8 mouse cellular contexts compared by ENCODE assay signal in the genomic region with DNA sequence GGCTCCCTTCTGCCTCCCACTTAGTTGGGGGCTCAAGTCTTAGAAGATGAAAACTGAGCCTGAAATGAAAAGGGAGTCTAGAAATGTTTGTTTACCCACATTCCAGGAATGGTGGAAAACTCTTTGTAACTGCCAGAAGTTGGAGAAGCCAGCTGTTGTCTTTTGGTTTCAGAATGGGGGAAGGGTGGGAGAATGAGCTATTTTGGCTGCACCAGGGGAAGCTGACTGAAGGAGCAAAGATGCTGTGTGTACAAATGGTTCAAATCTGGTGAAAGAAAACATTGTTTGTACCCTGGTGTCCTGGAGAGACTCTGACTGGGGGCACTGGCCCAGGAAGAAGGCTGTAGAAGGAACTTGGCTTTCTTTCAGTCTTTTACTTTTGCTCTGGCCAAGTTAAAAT.
DNase-seq lines count a peak whose midpoint lies in the region; ATAC-seq lines count a peak whose summit lies in the region.

No protein-coding gene starts in this region.

- no peak for ATAC-seq in megakaryocyte-erythroid progenitor cell, adult 5-6 weeks (replicated peaks; ENCODE audit: low FRiP score, low TSS enrichment, poor library complexity, severe bottlenecking)

- DNase-seq in gastrocnemius, postnatal 25 days, result peak; percentile 18
- DNase-seq in gastrocnemius, adult 8-10 months (ENCODE audit: low spot score in 2 of 2), result no peak
- peak; percentile 32 to 48 for DNase-seq in right cerebral cortex, postnatal 10 days (ENCODE audit: low spot score in 2 of 2)
- no peak for DNase-seq in right cerebral cortex, postnatal 25 days
- DNase-seq in kidney, postnatal 25 days, result peak; percentile 24 to 44
- peak; percentile 16 for DNase-seq in mesoderm, embryonic 11.5 days (ENCODE audit: low read depth, low spot score)
- DNase-seq in spleen, postnatal 4 days (ENCODE audit: low spot score in 2 of 2), result no peak

Comparison
In these comparisons a context has a peak if more than half of its experiments do, and no peak if none do; other contexts are left out.
1. DNase-seq: peak in gastrocnemius, postnatal 25 days (single experiment), right cerebral cortex, postnatal 10 days (2 of 2), kidney, postnatal 25 days (2 of 2) and mesoderm, embryonic 11.5 days (single experiment); none in gastrocnemius, adult 8-10 months (0 of 2), right cerebral cortex, postnatal 25 days (single experiment) and spleen, postnatal 4 days (0 of 2).